Mouse (Mus musculus) midbrain, embryonic 11.5 days (tissue): ENCODE measurements around the gene Tfip11. TPM values are rescaled to one million over a fixed set of nuclear protein-coding genes. Genes with fewer than 3 reads are reported as not detected.

Source experiments
- ATAC-seq: fragments of 200-750 bp; cut with Nextera tagmentation; 2 replicates; pipeline ENCODE4 v1.8.0; 2017; ENCODE audit warnings: moderate TSS enrichment, moderate library complexity; ENCODE audit not compliant: low FRiP score
- DNase-seq: peaks from one replicate; pipeline ENCODE4 v3.0.0; 2015; ENCODE audit warnings: low spot score; ENCODE audit errors: missing footprints
- H3K27ac ChIP-seq: fragments of 300-500 bp; sonication (generic); 2 replicates; pipeline ENCODE4 v1.5.1; 2014; ENCODE audit warnings: low read depth, low read length
- H3K27me3 ChIP-seq: fragments of 300-500 bp; sonication (generic); 2 replicates; pipeline ENCODE4 v1.6.1; 2014; ENCODE audit warnings: mild to moderate bottlenecking, low read length, moderate library complexity, mixed read lengths; ENCODE audit not compliant: control insufficient read depth, insufficient read depth
- H3K36me3 ChIP-seq: fragments of 300-500 bp; sonication (generic); 2 replicates; pipeline ENCODE4 v1.6.1; 2014; ENCODE audit warnings: mild to moderate bottlenecking, low read length, moderate library complexity, mixed read lengths; ENCODE audit not compliant: control insufficient read depth, insufficient read depth
- H3K4me1 ChIP-seq: fragments of 300-500 bp; sonication (generic); 2 replicates; pipeline ENCODE4 v1.6.1; 2014; ENCODE audit warnings: low read length; ENCODE audit not compliant: control insufficient read depth, insufficient read depth
- H3K4me2 ChIP-seq: fragments of 300-500 bp; sonication (generic); 2 replicates; pipeline ENCODE4 v1.6.1; 2014; ENCODE audit warnings: mild to moderate bottlenecking, moderate library complexity
- H3K4me3 ChIP-seq: fragments of 300-500 bp; sonication (generic); 2 replicates; pipeline ENCODE4 v1.5.1; 2014; ENCODE audit warnings: low read depth, low read length
- H3K9ac ChIP-seq: fragments of 300-500 bp; sonication (generic); 2 replicates; pipeline ENCODE4 v1.6.1; 2014; ENCODE audit warnings: low read length
- H3K9me3 ChIP-seq: fragments of 300-500 bp; sonication (generic); 2 replicates; pipeline ENCODE4 v1.6.1; 2016; ENCODE audit warnings: low read length; ENCODE audit not compliant: control insufficient read depth
- WGBS: fragments of 180-500 bp; shearing (Covaris S2); extraction: QIAGEN DNeasy Blood & Tissue Kit; methylation state at CpG from one replicate; pipeline ENCODE4 v1.1.7; 2014; 5-methylcytosine and 5-hydroxymethylcytosine counted together
- polyA plus RNA-seq: library from polyadenylated mRNA; unstranded; fragments of >200 nt; fragmentation: Nextera tagmentation; extraction: Ambion mirVana; gene quantifications from 2 replicates; pipeline ENCODE4 v1.2.1, GENCODE M21; 2014

The Tfip11 gene
- polyA plus RNA-seq, 1 experiment from 2014 or later, result 25.8 TPM

DNA sequence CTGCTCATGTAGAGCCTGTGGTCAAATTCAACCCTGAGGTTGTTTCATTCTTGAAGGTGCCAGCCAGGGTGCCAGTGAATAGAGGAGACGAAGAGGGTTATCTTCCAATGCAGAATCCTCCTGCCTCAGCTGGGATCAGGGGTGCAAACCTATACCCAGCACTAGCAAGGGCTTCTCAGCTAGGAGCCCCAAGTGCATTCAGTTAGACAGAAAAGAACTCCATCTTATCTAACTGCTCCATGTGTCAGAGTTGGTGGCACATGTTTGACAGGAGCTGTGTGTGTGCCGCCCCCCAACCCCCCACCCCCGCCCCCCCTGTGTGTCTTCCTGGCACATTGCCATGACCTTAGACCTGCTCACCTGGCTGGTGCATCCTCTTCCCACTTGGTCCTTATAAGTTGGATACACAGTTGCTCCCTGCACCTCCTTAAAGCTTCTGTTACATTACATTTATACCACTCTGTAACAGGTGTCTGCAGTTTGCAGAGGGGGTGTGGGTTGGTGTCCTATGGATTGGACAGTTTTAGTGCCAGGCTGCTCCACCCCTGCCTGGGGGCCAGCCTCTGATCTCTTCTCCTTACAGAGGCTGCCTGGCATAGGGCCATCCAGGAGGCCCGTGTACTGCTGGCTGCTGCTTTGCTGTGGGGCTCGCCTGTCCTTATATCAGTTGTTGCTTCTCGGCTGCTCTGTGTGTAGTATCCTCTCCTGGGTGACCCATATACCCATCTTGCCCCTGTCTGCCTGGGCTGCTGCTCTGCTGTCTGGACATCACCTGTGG is 29.6 kb upstream of the Tfip11 start:
- ATAC-seq (no peak), DNase-seq (no peak)
- H3K27me3 ChIP-seq, result no peaks in the 10 kb centered on the region
- no peaks in the 10 kb centered on the region for H3K9me3 ChIP-seq
- WGBS, result 84% methylated on average over 6 of the region's 6 CpGs
- H3K4me3 ChIP-seq, result no peak overlapping the region
- no peak overlapping the region for H3K4me2 ChIP-seq
- H3K4me1 ChIP-seq, result peaks cover 10% of the 10 kb centered on the region
- no peaks in the 10 kb centered on the region for H3K36me3 ChIP-seq
- H3K27ac ChIP-seq, result no peak overlapping the region
- no peak overlapping the region for H3K9ac ChIP-seq

DNA sequence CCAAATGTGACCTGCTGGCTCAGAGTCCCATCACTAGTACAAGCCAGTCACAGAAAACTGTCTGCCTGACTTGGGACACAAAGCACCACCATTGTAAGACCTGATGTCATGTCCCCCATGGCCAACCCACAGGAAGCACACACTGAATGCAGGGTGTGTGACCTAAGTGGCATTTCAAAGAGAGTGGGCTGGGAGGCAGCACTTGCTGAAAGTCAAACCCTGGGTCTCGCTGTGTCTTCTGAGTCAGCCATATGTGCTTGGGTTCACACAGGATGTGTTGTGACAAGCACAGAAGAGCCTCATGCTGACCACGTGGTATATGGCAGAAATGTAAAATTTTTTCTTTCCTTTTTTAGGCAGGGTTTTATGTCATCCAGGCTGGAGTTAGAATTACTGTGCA is 28.9 kb upstream of the Tfip11 start:
- Histone ChIP-seq H3K9me3 (no peaks in the 10 kb centered on the region), H3K4me3 (no peak overlapping the region), H3K4me2 (no peak overlapping the region), H3K9ac (no peak overlapping the region), H3K27ac (no peak overlapping the region), H3K4me1 (peaks cover 10% of the 10 kb centered on the region), H3K27me3 (no peaks in the 10 kb centered on the region), H3K36me3 (no peaks in the 10 kb centered on the region)
- ATAC-seq (no peak), DNase-seq (no peak)
- 77% methylated on average over 2 of the region's 2 CpGs for WGBS

DNA sequence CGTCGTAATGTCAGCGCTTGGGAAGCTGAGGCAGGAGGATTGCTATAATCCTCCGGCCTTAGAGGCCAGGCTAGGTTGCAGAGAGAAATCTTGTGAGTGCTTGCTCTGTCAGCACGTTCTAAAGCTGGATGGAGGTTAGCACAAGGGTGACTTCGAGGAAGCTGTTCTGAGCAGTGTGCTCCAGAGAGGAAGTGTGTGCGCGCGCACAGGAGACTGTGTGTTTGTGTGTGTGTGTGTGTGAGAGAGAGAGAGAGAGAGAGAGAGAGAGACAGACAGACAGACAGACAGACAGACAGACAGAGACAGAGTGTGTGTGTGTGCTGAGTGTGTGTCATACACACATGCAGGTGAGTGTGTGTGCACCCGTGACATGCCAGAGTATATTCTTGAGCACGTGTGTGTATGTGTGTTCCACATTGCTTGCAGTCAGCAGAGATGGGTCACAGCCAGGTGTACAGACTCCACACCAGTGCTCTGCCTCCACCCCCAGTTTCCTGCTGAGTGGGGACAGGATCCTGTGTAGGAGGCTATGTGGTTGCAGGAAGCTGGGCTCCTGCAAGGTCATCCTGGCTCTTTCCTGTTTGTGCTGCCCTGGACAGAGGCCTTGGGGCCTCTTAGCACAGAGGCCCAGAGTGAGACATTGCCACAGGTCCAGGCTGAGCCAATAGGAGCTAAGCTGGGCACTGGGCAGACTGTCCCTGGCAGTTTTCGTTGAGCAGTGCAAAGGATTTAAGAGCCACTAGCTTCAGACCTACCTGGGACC is 27.8 kb upstream of the Tfip11 start:
- Histone ChIP-seq H3K4me1 (peaks cover 10% of the 10 kb centered on the region), H3K4me2 (no peak overlapping the region)

DNA sequence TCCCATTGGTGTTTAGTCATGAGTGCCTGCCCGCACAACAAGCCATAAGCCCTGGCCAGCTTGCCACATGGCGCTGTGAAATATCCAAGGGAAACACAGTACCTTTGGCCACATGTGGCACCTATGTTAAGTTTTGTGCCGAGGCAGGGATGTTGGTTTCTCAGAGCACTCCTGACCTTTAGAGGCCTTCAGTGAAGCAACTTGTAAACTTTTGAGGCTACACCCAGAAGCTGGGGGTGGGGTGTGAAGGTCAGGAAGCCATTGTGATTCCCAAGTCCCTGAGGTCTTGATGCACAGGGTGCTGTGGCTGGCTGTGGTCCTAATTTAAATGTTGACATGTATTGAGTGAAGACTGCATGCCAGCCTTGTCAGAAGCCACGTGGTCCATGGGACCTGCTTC is 26.8 kb upstream of the Tfip11 start:
- WGBS, result 91% methylated on average over 4 of the region's 4 CpGs
- no peak for ATAC-seq
- Histone ChIP-seq H3K36me3 (no peaks in the 10 kb centered on the region), H3K4me3 (no peak overlapping the region), H3K4me1 (peaks cover 10% of the 10 kb centered on the region), H3K9ac (no peak overlapping the region), H3K27me3 (no peaks in the 10 kb centered on the region), H3K9me3 (no peaks in the 10 kb centered on the region), H3K4me2 (no peak overlapping the region), H3K27ac (no peak overlapping the region)
- no peak for DNase-seq

More for the DNA sequence above, 27.8 kb upstream of the Tfip11 start:
- 90% methylated on average over 12 of the region's 12 CpGs for WGBS
- no peak overlapping the region for H3K27ac ChIP-seq
- no peak for ATAC-seq
- H3K36me3 ChIP-seq, result no peaks in the 10 kb centered on the region
- H3K27me3 ChIP-seq, result no peaks in the 10 kb centered on the region
- no peak for DNase-seq
- H3K4me3 ChIP-seq, result no peak overlapping the region
- H3K9ac ChIP-seq, result no peak overlapping the region
- no peaks in the 10 kb centered on the region for H3K9me3 ChIP-seq

DNA sequence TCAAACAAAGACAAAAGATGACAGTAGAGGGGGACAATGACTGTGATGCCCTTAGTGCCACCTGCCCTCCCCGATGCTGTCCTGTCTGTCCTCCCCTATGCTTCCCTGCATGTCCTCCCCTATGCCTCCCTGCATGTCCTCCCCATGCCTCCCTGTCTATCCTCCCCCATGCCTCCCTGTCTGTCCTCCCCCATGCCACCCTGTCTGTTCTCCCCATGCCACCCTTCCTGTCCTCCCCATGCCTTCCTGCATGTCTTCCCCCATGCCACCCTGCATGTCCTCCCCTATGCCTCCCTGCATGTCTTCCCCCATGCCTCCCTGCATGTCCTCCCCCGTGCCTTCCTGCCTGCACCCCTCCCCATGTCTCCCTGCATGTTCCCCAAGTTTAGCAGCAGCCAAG is 26.0 kb upstream of the Tfip11 start:
- H3K36me3 ChIP-seq, result no peaks in the 10 kb centered on the region
- DNase-seq, result no peak
- no peaks in the 10 kb centered on the region for H3K27me3 ChIP-seq
- H3K4me1 ChIP-seq, result peaks cover 5% of the 10 kb centered on the region
- H3K4me3 ChIP-seq, result no peak overlapping the region
- no peak overlapping the region for H3K27ac ChIP-seq
- no peak for ATAC-seq
- no peaks in the 10 kb centered on the region for H3K9me3 ChIP-seq
- H3K4me2 ChIP-seq, result no peak overlapping the region
- H3K9ac ChIP-seq, result no peak overlapping the region
- WGBS, result 90% methylated on average over 2 of the region's 2 CpGs

DNA sequence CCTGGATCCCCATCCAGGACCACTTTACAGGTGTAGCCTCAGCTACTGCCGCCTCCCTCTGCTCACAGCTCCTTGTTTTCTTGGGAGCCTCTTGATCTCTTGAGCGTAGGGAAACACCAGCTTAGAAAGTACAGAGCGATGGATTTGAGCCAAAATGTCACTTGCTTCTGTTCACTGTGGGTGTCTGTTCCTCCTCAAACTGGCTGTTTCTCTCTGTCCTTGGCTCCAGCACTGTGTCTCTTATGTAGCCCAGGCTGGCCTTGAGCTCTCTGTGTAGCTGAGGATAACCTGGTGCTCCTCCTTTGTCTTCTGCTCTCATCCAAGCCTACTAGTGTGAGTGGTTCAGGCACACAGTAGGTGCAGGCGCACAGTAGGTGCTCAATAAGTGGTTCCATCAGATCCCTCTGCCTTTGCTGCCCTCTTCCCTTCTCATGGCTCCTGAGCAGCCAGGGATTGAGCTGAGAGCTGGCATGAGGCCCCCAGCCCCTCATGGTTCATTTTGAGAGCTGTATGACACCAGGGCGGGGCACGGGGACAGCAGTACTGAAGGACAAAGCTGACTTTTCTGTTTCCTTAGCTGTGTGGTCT is 25.3 kb upstream of the Tfip11 start:
- Histone ChIP-seq H3K9me3 (no peaks in the 10 kb centered on the region), H3K36me3 (no peaks in the 10 kb centered on the region), H3K27me3 (no peaks in the 10 kb centered on the region), H3K27ac (no peak overlapping the region), H3K4me2 (no peak overlapping the region), H3K4me1 (no peaks in the 10 kb centered on the region), H3K9ac (no peak overlapping the region), H3K4me3 (no peak overlapping the region)
- 96% methylated on average over 6 of the region's 6 CpGs for WGBS
- ATAC-seq, result no peak
- no peak for DNase-seq

DNA sequence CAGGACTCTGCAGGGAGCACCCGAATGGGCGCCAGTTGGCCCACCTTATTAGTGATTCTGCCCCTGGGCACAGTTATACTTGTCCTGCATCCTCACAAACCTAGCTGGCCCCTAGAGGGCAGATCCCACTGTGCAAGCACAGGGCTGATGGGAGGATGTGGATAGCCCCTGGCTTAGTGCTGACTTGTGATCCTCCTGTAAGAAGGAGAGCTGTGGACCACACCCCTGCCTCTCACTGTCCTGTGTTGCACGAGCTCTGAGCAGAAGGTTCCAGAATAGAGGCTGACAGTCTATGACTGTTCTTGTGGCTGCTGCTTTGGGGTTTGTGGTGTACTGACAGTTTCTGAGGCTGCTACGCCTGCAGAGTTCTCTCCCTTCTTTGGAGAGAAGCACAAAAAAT is 24.5 kb upstream of the Tfip11 start:
- Histone ChIP-seq H3K4me1 (no peaks in the 10 kb centered on the region), H3K27me3 (no peaks in the 10 kb centered on the region), H3K4me2 (no peak overlapping the region), H3K36me3 (no peaks in the 10 kb centered on the region), H3K27ac (no peak overlapping the region), H3K9me3 (no peaks in the 10 kb centered on the region), H3K9ac (no peak overlapping the region), H3K4me3 (no peak overlapping the region)
- no peak for DNase-seq
- ATAC-seq, result no peak
- WGBS, result 80% methylated on average over 4 of the region's 4 CpGs

DNA sequence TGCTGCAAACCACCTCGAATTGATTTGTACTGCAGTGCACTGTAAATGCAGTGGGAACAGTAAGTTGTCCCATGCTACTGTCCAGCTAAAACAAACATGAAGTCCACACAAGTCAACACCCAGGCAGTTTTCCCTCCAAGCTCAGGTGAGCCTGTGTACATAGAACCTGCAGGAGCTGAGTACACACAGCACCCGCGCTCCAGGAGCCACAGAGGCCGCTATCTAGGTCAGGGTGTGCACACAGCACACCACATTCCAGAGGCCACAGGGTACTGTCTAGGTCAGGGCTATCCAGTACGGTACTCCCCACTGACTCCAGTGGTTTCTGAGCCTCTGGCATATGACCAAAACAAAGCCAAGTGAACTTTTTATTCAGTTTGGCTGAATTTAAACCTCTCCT is 23.8 kb upstream of the Tfip11 start:
- H3K27ac ChIP-seq, result no peak overlapping the region
- no peak overlapping the region for H3K4me2 ChIP-seq
- H3K9ac ChIP-seq, result no peak overlapping the region
- no peak overlapping the region for H3K4me3 ChIP-seq
- no peaks in the 10 kb centered on the region for H3K9me3 ChIP-seq
- H3K36me3 ChIP-seq, result no peaks in the 10 kb centered on the region
- DNase-seq (no peak), ATAC-seq (no peak)
- 91% methylated on average over 5 of the region's 5 CpGs for WGBS
- no peaks in the 10 kb centered on the region for H3K27me3 ChIP-seq
- H3K4me1 ChIP-seq, result no peaks in the 10 kb centered on the region

DNA sequence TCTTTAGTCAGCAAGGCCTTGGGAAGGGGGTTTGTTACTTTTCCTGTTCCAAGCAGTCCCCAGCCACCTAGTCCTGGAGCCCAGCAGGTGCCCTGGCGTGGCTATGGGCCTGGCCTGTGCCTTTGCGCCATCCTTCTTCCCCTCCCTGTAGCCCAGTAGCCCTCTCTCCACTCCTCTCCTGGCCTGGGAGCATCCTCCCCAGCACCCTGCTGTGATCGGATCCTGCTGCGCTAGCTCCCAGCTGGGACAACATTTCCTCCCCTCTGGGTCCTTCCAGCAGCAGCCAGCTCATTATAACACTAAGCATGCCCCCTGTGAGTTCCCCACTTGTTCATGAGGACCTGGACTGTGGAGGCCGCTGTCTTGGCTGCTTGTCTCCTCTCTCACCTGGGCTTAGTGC is 20.3 kb upstream of the Tfip11 start:
- no peaks in the 10 kb centered on the region for H3K27me3 ChIP-seq
- ATAC-seq (no peak), DNase-seq (no peak)
- no peak overlapping the region for H3K4me2 ChIP-seq
- H3K4me3 ChIP-seq, result no peak overlapping the region
- H3K27ac ChIP-seq, result no peak overlapping the region
- no peaks in the 10 kb centered on the region for H3K9me3 ChIP-seq
- no peak overlapping the region for H3K9ac ChIP-seq
- peaks cover 3% of the 10 kb centered on the region; the same call in 1 of the 2 replicates for H3K36me3 ChIP-seq
- no peaks in the 10 kb centered on the region for H3K4me1 ChIP-seq
- 53% methylated on average over 5 of the region's 5 CpGs for WGBS
